Mouse (Mus musculus) heart, embryonic 14.5 days (tissue): Measurements from ENCODE around the gene Rap1b. TPM values are rescaled to one million over a fixed set of nuclear protein-coding genes. Genes with fewer than 3 reads are reported as not detected.

Source experiments
- ATAC-seq: fragments of 200-750 bp; cut with Nextera tagmentation; 2 replicates; pipeline ENCODE4 v1.8.0; 2017; ENCODE audit warnings: low read depth, moderate TSS enrichment; ENCODE audit not compliant: insufficient number of reproducible peaks, insufficient read depth, low FRiP score
- H3K27ac ChIP-seq, 2 experiments: fragments of 200-500 bp in 1 of 2; fragments of 300-500 bp in 1 of 2; sonication (generic) in 1 of 2; replicated peaks in 1 of 2; 2 replicates each; pipeline ENCODE4 v1.5.1; 2012 to 2014; ENCODE audit warnings: low read depth in 2 of 2, low read length in 2 of 2, control low read depth in 1 of 2, mild to moderate bottlenecking in 1 of 2, mixed read lengths in 1 of 2; ENCODE audit not compliant: control insufficient read depth in 1 of 2, insufficient read depth in 1 of 2
- H3K27me3 ChIP-seq: fragments of 300-500 bp; sonication (generic); 2 replicates; pipeline ENCODE4 v1.6.1; 2014; ENCODE audit warnings: mild to moderate bottlenecking, low read length, control low read depth; ENCODE audit not compliant: control insufficient read depth, insufficient read depth
- H3K36me3 ChIP-seq: fragments of 300-500 bp; sonication (generic); 2 replicates; pipeline ENCODE4 v1.6.1; 2014; ENCODE audit warnings: mild to moderate bottlenecking, control low read depth, low read length, mixed read lengths; ENCODE audit not compliant: control insufficient read depth, insufficient read depth
- H3K4me1 ChIP-seq, 2 experiments: fragments of 200-500 bp in 1 of 2; fragments of 300-500 bp in 1 of 2; sonication (generic) in 1 of 2; 2 replicates each; pipeline ENCODE4 v1.6.1; 2012 to 2014; ENCODE audit warnings: low read length in 2 of 2, control low read depth in 1 of 2, mixed read lengths in 1 of 2; ENCODE audit not compliant: control insufficient read depth in 2 of 2, insufficient read depth in 2 of 2
- H3K4me2 ChIP-seq: fragments of 300-500 bp; sonication (generic); 2 replicates; pipeline ENCODE4 v1.6.1; 2014; ENCODE audit warnings: mild to moderate bottlenecking, low read length
- H3K4me3 ChIP-seq, 2 experiments: fragments of 200-500 bp in 1 of 2; fragments of 300-500 bp in 1 of 2; sonication (generic) in 1 of 2; 2 replicates each; pipeline ENCODE4 v1.5.1; 2012 to 2014; ENCODE audit warnings: low read length in 2 of 2, mild to moderate bottlenecking in 2 of 2, control low read depth in 1 of 2, low read depth in 1 of 2, moderate library complexity in 1 of 2; ENCODE audit not compliant: control insufficient read depth in 1 of 2, insufficient read depth in 1 of 2
- H3K9ac ChIP-seq: fragments of 300-500 bp; sonication (generic); 2 replicates; pipeline ENCODE4 v1.6.1; 2014; ENCODE audit warnings: mild to moderate bottlenecking, low read length
- H3K9me3 ChIP-seq: fragments of 300-500 bp; sonication (generic); 2 replicates; pipeline ENCODE4 v1.6.1; 2016; ENCODE audit warnings: low read length, control low read depth; ENCODE audit not compliant: control insufficient read depth
- WGBS: fragments of 180-500 bp; shearing (Covaris S2); extraction: QIAGEN DNeasy Blood & Tissue Kit; methylation state at CpG from one replicate; pipeline ENCODE4 v1.1.7; 2014; 5-methylcytosine and 5-hydroxymethylcytosine counted together
- polyA plus RNA-seq: library from polyadenylated mRNA; unstranded; fragments of >200 nt; fragmentation: Nextera tagmentation; extraction: Ambion mirVana; gene quantifications from 2 replicates; pipeline ENCODE4 v1.2.1, GENCODE M21; 2014

Gene Rap1b
- polyA plus RNA-seq, 1 experiment from 2014 or later: 143 TPM

DNA sequence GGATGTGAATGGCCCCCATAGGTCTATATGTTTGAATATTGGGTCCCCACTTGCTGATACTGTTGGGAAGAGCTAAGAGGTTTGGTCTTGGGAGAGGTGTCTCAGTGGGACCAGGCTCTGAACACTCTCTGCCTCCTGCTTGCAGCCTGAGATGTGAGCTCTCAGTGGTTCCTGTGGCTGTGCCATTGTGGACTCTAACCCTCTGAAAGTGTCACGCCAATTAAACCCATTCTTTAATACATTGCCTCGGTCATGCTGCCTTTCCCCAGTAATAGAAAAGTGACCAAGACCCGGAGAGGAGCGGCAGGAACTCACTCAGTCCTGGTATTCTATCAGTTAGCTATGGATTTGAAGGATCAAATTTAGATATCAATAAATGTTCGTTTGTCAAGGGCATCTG is 12.4 kb upstream of the Rap1b start:
- Histone ChIP-seq H3K9me3 (no peaks in the 10 kb centered on the region), H3K36me3 (no peaks in the 10 kb centered on the region), H3K9ac (no peak overlapping the region), H3K27ac (no peak overlapping the region), H3K4me2 (no peak overlapping the region), H3K27me3 (no peaks in the 10 kb centered on the region), H3K4me1 (no peaks in the 10 kb centered on the region; a peak in 1 of 4 replicates), H3K4me3 (no peak overlapping the region)
- WGBS: 84% methylated on average over 5 of the region's 5 CpGs
- no peak for ATAC-seq

GRCm38 (mm10) chr10:117856001-117856720 is 10.3 kb upstream of the Rap1b start:
- Histone ChIP-seq H3K27ac (no peak overlapping the region), H3K27me3 (no peaks in the 10 kb centered on the region), H3K9ac (no peak overlapping the region), H3K4me1 (no peaks in the 10 kb centered on the region; a peak in 1 of 4 replicates), H3K9me3 (no peaks in the 10 kb centered on the region), H3K4me3 (no peak overlapping the region), H3K36me3 (no peaks in the 10 kb centered on the region), H3K4me2 (no peak overlapping the region)
- 69% methylated on average over 8 of the region's 8 CpGs for WGBS
- no peak for ATAC-seq

DNA sequence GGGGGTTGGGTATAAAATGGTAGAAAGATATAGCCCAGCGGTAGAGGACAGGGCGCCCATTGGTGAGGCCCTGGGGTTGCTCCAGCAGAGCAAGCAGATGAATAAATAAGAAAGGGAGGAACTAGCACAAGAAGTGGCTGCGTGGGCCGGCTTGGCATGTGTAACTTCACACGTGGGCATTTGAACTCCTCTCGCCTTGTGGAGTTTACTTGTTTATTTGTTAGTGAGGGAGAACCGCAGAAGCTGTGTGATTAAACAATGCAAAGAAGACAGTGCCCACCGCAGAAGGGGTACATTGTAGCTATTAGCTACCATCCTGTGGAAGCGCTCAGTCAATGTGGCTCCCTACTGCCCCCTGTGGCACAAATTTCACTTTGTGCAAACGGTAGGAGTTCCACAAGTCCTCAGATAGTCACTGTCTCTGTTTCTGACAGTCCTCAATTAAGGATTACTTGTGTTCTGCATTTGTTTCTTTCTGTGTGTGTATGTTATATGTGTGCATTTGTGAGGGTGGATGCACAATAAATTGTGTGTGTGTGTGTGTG is 6.9 kb upstream of the Rap1b start:
- no peak overlapping the region for H3K9ac ChIP-seq
- H3K36me3 ChIP-seq: no peaks in the 10 kb centered on the region
- no peak overlapping the region for H3K4me3 ChIP-seq

DNA sequence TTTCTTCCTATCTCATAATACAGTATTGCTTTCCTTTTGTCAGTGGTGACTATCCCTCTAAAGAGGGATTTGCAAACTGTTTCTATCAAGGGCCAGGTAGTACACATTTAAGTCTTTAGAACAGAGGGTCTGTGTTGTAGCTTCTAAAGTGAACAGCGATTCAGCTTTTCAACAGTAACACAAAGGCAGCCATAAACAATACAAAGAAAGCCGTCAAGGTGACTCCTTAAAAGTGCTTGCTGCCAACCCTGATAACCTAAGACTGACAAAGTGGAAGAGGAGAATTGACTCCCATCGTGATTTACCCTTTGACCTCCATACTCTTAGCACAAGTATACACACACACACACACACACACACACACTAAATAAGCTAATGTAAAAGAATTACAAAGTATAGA is 3.1 kb upstream of the Rap1b start:
- no peaks in the 10 kb centered on the region for H3K27me3 ChIP-seq
- H3K9ac ChIP-seq: no peak overlapping the region
- no peaks in the 10 kb centered on the region for H3K9me3 ChIP-seq
- no peaks in the 10 kb centered on the region for H3K36me3 ChIP-seq
- no peak overlapping the region for H3K4me2 ChIP-seq
- H3K4me1 ChIP-seq: peaks cover 3 to 14% of the 10 kb centered on the region in 2 experiments
- ATAC-seq: no peak
- H3K27ac ChIP-seq: no peak overlapping the region
- H3K4me3 ChIP-seq: no peak overlapping the region
- 37% methylated on average over 3 of the region's 3 CpGs for WGBS

More for the DNA sequence above, 6.9 kb upstream of the Rap1b start:
- no peaks in the 10 kb centered on the region for H3K4me1 ChIP-seq
- WGBS: 86% methylated on average over 10 of the region's 10 CpGs
- H3K4me2 ChIP-seq: no peak overlapping the region
- no peaks in the 10 kb centered on the region for H3K27me3 ChIP-seq
- H3K9me3 ChIP-seq: no peaks in the 10 kb centered on the region
- no peak overlapping the region for H3K27ac ChIP-seq
- ATAC-seq: no peak

DNA sequence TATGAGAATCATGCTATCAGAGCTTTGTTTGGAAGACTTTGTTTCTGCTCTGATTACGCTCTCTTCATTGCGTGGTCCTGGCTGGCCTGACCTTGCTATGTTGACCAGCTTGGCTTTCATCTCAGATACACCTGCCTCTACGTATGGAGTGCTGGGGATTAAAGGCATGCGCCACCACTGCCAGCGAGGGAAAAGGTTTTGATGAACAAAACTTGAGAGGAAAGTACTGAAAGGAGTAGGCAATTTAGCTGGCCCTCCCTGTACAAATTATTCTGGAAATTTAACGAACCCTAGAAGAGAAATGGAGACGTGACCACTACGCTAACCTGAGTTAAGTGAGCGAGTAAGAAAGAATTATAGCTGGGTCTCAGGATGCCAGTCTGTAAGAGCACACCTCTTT is 961 bp upstream of the Rap1b start:
- H3K9me3 ChIP-seq: no peaks in the 10 kb centered on the region
- peak overlapping the region in 1 of 2 experiments; percentile 96; a peak in 2 of 4 replicates for H3K4me3 ChIP-seq
- H3K4me1 ChIP-seq: peaks cover 3 to 29% of the 10 kb centered on the region in 2 experiments
- H3K27me3 ChIP-seq: no peaks in the 10 kb centered on the region
- WGBS: 66% methylated on average over 9 of the region's 9 CpGs
- no peak for ATAC-seq
- H3K27ac ChIP-seq: peak overlapping the region; percentile 41 to 98; a peak in 3 of 4 replicates
- peak overlapping the region; percentile 99 for H3K9ac ChIP-seq
- peak overlapping the region; percentile 74 for H3K4me2 ChIP-seq
- H3K36me3 ChIP-seq: no peaks in the 10 kb centered on the region

DNA sequence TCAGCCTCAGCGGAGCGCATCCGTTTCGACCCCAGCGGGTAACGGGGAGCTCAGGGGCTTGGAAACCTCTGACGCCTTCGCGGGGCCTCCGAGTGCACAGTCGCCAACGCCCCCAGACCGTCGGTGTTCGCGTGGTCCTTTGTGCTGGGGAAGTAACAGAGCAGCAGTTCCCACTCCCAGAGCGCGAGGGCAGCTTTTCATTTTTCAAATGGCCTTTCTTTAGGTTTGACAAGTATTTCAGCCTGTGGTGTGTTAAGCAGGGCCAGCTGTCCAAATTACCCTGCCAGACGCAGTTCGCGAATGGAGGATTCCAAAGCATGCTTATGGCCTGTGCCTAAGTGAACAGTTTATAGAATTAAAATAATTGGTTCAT is 411 bp upstream of the Rap1b start:
- H3K9ac ChIP-seq: peak overlapping the region; percentile 99
- peak; percentile 75 for ATAC-seq
- no peaks in the 10 kb centered on the region for H3K36me3 ChIP-seq
- WGBS: 0% methylated on average over 18 of the region's 21 CpGs
- peak overlapping the region; percentile 56 to 96 for H3K4me3 ChIP-seq
- H3K27me3 ChIP-seq: no peaks in the 10 kb centered on the region
- H3K4me1 ChIP-seq: peaks cover 3 to 31% of the 10 kb centered on the region in 2 experiments
- H3K4me2 ChIP-seq: peak overlapping the region; percentile 74
- no peaks in the 10 kb centered on the region for H3K9me3 ChIP-seq
- H3K27ac ChIP-seq: peak overlapping the region; percentile 88 to 98

DNA sequence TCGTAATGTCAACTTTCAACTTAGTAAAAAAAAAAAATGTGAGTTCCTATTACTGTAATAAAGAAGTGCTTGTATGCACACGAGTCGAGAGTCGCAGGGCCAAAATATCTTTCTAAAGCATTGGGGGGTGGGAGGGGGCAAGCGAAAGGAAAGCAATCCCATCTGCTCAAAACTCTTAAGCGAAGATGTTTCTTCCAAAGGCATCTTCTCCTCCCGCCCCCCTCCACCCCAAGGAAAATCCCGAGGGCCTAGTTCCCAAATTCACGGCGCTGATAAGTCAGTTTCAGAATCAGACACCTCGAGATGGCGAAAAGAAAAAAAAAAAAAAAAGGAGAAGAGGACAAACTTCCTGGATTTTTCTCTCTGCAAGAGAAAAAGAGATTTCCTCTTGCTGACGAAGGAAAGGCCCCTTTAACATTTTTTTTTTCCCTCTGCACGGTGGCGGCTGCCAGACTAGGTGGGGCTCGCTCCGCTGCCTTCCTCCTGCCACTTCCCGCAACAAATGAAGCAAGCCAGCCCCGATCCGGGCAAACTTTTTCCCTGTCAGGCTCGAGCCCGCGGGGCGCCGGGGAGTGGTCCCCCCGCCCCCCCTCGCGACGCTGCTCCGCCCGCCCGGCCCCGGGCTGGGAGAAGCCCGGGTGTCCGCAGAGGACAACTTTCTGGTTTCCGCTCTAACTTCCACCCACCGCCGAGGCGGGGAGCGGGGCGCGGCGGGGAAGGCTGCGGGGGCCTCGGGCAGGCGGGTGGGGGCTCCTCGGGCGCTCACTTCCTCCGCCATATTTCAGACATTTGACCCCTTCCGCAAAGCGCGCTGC is 846 bp downstream of the Rap1b start:
- Histone ChIP-seq H3K27me3 (no peaks in the 10 kb centered on the region), H3K9me3 (no peaks in the 10 kb centered on the region), H3K36me3 (no peaks in the 10 kb centered on the region), H3K4me1 (peaks cover 3 to 39% of the 10 kb centered on the region in 2 experiments), H3K9ac (peak overlapping the region; percentile 99), H3K4me3 (peak overlapping the region; percentile 85 to 96), H3K4me2 (peak overlapping the region; percentile 74), H3K27ac (peak overlapping the region; percentile 88 to 98)
- 1% methylated on average over 40 of the region's 52 CpGs for WGBS
- ATAC-seq: peak; percentile 33
